Mouse (Mus musculus) lung, postnatal 36 days (tissue): ENCODE results near the gene Tmem132d.
A peak's percentile ranks its signal among the peaks of the same experiment; 100 is the strongest.

ENCODE experiments used
- DNase-seq: peaks from one replicate; pipeline ENCODE4 v3.0.0; 2022; ENCODE audit warnings: mixed read lengths

Tmem132d gene

GRCm38 (mm10) chr5:128404223-128404622 is 28.7 kb downstream of the Tmem132d start:
- no peak for DNase-seq

- no peak for DNase-seq
These were observed 40.5 kb downstream of the Tmem132d start for GRCm38 (mm10) chr5:128392372-128392771.

DNA sequence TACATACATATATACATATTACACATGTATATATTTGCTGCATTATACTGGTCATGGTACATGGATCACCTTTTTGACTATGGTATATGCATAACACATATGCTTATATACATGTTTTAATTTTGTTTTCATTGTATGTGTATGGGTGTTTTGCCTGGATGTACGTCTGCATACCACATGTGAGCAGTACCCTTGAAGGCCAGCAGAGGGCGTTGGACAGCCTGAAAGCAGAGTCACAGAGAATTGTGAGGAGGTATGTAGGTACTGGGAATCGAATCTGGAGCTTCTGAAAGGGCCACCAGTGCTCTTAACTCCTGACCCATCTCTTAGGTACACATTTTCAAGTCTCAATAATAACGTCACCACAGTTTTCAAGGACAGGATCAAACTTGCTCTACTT is 43.2 kb downstream of the Tmem132d start:
- DNase-seq = peak; percentile 27

- DNase-seq = no peak
These were observed 44.3 kb downstream of the Tmem132d start for GRCm38 (mm10) chr5:128388358-128389141.

- no peak for DNase-seq
These were observed 63.1 kb downstream of the Tmem132d start for GRCm38 (mm10) chr5:128369814-128370213.

GRCm38 (mm10) chr5:128369111-128369510 is 63.8 kb downstream of the Tmem132d start:
- DNase-seq = no peak

GRCm38 (mm10) chr5:128365261-128365985 is 67.5 kb downstream of the Tmem132d start:
- DNase-seq = no peak

DNA sequence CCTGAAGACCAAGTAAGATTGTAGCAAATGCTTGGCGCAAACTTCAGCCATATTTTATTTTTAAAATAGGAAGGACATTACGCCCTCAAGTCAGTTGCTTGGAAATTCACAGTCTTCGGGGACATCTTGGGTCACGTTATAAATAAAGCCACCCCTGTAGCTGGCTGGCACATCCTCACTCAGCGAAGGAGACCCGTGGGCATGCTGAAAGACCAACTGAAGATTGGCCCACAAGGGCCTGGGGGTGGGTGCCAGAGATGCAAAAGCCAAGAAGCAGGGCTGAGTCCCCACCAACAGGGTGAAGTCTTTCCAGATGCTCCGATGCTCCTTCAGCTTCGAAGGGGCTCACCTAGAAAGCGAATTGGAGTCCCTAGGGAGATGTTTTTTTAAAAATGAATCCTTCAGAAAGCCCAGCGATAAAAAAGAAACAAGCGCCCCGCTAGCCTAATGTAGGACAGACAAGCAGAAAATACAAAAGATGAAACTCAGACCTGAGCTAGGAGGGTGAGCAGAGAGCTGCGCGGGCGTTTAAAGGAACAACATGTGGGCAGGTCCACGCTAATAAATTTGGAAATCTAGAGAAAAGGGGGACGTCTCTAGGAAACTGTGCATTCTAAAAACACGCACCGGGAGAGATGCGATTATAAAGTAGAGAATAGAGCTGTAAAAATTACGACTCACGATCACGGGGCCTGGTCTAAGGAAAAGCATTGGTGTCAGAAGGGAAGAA is 71.8 kb downstream of the Tmem132d start:
- no peak for DNase-seq

DNA sequence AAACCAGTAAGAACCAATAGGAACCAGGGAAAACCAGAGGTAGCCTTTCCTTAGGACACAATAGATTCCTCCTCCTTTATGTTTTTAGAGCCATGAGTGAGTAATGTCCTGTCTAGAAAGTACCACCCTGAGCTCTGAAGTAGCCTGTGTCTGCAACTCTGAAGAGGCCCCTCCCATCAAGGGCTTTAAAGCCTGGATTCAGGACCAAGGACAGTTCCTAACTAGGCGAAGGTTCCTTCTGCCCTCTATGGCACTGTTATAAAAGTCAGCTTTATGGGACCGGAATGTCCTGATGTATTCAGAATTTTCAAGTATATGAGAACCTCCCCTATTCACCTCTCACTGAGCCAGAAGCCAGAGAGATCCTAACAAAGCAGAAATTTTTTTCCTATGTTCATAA is 84.0 kb downstream of the Tmem132d start:
- no peak for DNase-seq

- DNase-seq = no peak
These were observed 96.0 kb downstream of the Tmem132d start for GRCm38 (mm10) chr5:128336841-128337240.

- DNase-seq = peak; percentile 1
These were observed 100.1 kb downstream of the Tmem132d start for GRCm38 (mm10) chr5:128332766-128333165.

DNA sequence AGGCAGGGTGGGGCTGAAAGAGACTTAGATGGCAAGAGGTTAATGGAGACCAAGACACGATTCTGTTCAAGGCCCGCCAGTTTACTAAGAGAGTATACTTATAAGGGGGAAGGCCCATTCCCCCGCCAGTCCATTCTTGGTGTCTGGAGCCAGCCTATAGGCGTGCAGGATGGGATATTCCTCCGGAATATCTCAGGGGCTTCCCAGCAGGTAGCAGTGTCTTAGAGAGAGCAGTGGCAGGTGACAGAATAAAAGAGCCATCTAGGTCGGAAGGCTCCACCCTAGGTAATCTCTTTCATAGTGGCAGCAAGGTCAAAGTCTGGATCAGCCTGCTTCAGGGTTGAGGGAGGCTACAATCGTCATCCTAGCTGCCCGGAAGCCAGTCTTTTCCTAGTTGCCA is 102.5 kb downstream of the Tmem132d start:
- DNase-seq = no peak

GRCm38 (mm10) chr5:128302387-128302786 is 130.5 kb downstream of the Tmem132d start:
- no peak for DNase-seq

GRCm38 (mm10) chr5:128291191-128291590 is 141.7 kb downstream of the Tmem132d start:
- DNase-seq = no peak

- no peak for DNase-seq
These were observed 159.6 kb downstream of the Tmem132d start for GRCm38 (mm10) chr5:128273255-128273654.

DNA sequence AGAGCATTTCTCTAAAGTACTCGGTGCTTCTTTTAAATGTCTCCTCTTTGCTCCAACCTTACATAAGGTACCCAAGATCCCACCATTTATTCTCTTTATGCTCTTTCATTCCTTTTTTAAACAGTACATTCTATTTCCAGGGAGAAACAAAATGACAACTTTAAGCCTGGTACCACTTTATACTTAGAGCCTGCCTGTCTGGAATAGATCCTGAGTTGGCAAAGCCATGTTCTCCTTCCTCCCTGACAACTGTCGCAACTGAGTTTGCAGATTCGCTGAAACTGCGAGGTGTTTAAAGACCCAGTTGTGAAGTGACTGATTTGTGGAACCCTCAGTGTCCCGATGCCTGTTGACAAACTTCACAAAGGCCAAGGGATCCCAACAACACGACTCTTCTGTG is 165.5 kb downstream of the Tmem132d start:
- no peak for DNase-seq

- no peak for DNase-seq
These were observed 188.7 kb downstream of the Tmem132d start for GRCm38 (mm10) chr5:128244219-128244618.

DNA sequence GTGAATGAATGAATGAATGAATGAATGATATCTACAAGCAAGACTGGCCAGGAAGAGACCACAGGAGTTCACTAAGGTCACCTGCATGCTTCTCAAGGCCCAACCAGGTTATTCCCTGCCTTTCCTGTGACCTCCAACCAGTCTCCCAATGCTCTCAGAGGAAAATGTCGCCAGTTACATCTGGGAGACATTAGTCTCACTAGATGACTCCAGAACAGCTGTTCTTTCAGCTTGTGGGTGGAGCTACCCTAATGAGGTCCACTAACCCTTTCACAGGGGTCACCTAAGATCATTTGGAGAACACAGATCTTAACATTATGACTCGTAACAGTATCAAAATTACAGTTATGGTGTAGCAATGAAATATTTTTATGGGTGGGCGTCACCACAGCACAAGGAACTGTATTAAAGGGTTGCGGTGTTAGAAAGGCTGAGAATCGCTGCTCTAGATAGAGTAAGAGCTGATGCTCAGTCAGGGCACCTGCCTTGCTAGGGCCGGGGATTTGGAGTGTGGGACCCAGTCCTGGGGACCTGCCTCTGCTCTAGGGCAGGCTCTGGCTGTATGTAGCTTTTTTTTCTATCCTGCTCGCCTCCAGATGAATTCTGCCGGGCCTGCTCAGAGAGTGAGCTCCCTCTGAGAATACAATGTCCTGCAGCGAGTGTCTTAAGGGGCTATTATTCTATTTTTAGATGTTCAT is 196.1 kb downstream of the Tmem132d start:
- DNase-seq = no peak

DNA sequence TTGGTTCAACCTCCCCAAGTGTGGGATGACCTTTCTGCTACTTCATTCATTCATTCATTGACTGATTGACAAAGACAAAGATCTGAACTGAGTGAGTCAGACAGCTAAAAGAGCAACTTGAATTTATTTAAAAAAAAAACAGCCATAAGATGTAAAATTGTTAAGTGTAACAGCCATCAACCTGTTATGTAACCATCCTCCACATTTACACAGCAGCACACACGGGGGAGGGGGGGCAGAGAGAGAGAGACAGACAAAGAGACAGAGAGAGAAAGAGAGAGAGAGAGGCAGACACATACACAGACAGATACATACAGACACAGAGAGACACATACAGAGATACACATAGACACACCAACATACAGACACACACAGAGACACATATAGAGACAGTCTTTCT is 197.3 kb downstream of the Tmem132d start:
- DNase-seq = no peak

- no peak for DNase-seq
These were observed 199.8 kb downstream of the Tmem132d start for GRCm38 (mm10) chr5:128233101-128233500.

GRCm38 (mm10) chr5:128218281-128218680 is 214.6 kb downstream of the Tmem132d start:
- no peak for DNase-seq

GRCm38 (mm10) chr5:128211125-128211524 is 221.8 kb downstream of the Tmem132d start:
- no peak for DNase-seq

- DNase-seq = no peak
These were observed 227.2 kb downstream of the Tmem132d start for GRCm38 (mm10) chr5:128205716-128206115.
